Mouse (Mus musculus): ENCODE measurements around the gene Slfn9.

DNA sequence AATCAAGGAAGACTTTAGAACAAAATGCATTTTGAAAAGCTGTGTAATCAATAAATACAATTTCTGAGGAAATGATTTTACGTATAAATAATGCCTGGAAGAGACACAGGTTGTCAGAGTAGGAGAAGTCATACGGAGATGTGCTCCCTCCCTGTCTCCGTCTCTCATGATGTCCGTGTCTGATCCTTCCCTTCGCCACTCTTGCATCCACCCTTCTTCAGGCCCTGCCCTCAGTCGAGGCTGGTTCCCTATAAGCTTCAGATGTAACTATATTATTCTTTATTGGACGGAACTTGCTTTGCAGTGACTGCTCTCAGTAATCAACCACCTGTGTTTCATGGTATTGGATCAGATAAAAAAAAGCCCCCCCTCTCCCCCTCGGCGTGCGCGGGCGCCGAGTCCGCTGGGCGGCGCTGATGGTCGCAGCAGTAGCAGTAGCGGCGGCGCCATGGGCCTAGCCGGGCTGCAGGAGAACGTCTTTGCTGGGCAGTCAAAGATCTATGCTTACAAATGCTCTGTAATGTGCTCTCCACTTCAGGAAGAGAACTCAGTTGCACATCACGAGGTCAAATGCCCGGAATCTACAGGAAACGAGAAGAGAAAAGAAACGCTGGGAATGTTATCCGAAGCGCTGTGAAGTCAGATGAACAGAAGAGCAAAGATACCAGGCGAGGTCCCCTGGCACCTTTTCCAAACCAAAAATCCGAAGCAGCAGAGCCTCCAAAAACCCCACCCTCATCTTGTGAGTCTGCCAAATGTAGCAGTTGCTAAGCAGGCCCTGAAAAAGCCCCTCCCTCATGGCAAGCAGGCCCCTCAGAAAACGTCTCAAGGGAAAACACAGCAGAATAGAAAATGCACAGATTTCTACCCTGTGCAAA is 20.7 kb downstream of the Slfn9 start:
- peak; percentile 74 for TF ChIP-seq CTCF (IDR thresholded peaks at IDR 0.05)
- no peak for TF ChIP-seq EP300 (IDR thresholded peaks at IDR 0.05; ENCODE audit: insufficient read depth, low read depth, low read length)
- TF ChIP-seq POLR2A (IDR thresholded peaks at IDR 0.05; ENCODE audit: insufficient read depth, low read depth, low read length): no peak

All from heart, adult 2 months (tissue).